Mouse (Mus musculus) megakaryocyte-erythroid progenitor cell, adult 5-6 weeks (primary cell): ENCODE data around the gene Tmem110. TPM values are rescaled to one million over a fixed set of nuclear protein-coding genes. Genes with fewer than 3 reads are reported as not detected.

Experiments used
- ATAC-seq: replicated peaks from 2 replicates; pipeline ENCODE4 v1.8.0; 2016; ENCODE audit warnings: mild to moderate bottlenecking, inconsistent platforms; ENCODE audit not compliant: severe bottlenecking, poor library complexity, low FRiP score, low TSS enrichment
- total RNA-seq, 2 experiments: library from RNA; stranded (forward) in 1 of 2; stranded (reverse) in 1 of 2; fragments of 200-1000, 215-1000 nt in 1 of 2; fragments of >200 nt in 1 of 2; fragmentation: Nextera tagmentation in 1 of 2; gene quantifications; 2 replicates each; pipeline ENCODE4 v1.2.3; 2014 to 2017

Gene Tmem110
- total RNA-seq, 2 experiments from 2014 or later: 6.9 to 14.3 TPM

DNA sequence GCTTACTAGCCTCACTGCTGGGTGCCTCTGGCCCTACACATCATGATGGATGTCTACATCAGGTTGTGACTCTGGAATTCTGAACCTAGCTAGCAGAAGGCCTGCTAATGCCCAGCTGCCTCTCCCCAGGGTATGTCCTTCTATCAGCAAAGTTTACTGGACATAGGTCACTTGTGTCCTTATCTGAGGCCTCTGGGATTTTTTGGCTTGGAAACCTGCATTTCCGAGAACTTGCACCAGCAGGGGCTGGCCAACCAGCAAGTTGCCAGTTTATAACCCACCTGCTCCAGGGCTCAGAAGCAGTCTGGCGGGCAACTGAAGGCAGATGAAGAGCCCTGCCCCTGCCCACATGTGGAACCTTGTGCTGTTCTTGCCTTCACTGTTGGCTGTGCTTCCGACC, 60.8 kb downstream of the Tmem110 start, which contains the start of gene Itih4:
Gene Itih4 (plus strand): TSS at position 273 of the 400 bp plus-strand sequence.
- ATAC-seq: no peak

DNA sequence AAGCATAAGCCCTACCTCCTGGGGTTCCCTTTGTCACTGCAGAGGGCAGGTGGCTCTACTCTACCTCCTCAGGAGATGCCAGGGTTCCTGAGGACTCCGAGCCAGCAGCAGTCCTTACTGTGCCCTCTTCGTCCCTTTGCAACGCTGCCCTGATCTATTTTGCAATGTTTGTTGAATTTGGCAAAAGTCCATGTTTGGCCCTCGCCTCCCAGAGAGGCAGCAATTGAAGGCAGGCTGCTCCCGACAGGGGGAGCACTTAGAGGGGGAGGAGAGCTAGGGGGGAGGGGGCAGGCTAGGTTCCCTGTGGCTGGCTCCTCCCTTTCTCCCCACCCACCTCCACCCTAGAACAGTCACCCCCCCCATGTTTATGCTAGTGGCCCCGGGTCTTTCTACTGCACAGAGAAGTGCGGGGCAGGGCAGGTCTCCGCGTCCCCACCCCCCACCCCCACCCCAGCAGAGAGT, 62.9 kb downstream of the Tmem110 start:
- ATAC-seq: peak; percentile 48

DNA sequence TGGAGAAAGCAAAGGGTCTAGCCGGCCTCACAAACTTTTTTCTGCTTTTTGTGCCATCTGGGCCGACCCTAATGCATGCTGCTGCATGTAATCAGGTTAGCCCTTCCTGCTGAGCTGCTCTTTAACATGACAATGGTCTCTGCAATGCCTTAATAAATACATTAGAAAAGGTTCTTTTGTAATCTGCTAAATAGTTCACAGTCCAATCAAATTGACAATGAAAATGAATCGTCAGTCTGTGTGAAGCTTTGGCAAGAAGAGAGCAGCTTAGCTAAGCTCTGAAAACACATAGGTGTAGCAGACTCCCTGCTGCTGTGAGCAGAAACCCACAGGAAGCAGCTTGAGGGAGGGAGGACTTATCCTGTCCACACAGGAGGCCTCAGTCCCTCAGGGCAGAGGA, 74.6 kb downstream of the Tmem110 start:
- ATAC-seq: no peak

DNA sequence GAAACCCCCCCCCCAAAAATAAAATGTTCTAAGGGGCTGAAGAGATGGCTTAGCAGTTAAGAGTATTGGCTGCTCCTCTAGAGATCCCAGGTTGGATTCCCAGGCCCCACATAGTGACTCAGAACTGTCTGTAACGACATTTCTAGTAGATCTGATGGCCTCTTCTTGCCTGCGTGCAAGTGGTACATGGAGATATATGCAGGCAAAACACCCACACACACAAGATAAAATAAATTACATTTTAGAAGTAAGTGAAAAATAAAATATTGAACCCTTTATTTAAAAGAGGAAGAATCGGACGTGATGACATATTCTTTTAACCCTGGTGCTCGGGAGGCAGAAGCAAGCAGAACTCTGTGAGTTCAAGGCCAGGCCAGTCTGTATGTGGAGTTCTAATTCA, 77.2 kb downstream of the Tmem110 start:
- ATAC-seq: no peak

DNA sequence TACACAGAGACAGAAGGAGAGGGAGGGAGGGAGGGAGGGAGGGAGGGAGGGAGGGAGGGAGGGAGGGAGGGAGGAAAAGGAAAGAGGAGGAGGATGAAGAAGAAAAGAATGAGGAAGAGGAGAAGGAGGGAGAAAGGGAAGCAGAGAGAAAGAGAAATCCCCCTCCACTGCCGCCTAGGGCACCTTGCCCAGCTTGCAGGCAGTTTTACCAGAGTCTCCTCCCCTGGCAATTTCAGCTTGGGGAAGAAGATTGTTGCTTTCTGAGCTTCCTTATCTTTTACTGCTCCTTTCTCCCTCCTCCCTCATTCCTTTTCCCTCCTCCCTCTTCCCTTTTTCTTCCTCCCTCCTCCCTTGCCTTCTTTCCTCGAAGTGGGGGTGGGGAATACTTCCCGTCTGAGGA, 77.6 kb downstream of the Tmem110 start:
- ATAC-seq: no peak

DNA sequence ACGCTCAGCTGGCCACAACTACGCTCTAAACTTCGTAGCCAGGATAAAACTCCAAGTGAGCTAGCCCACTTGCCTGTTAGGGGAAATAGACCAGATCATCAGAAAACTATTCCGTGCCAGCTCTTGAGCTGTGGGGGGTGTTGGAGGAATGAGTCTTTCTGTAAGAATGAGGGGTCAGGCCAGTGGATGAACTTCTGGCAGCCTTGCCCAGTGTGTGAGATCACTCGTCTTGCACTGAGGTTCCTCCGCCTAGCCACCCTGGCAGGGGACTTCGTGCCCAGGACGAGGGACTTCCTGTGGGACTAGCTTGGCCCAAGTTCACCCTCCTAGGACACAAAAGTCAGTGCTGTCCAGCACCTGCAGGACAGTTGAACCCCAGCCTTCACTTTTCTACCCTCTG, 78.9 kb downstream of the Tmem110 start:
- no peak for ATAC-seq

DNA sequence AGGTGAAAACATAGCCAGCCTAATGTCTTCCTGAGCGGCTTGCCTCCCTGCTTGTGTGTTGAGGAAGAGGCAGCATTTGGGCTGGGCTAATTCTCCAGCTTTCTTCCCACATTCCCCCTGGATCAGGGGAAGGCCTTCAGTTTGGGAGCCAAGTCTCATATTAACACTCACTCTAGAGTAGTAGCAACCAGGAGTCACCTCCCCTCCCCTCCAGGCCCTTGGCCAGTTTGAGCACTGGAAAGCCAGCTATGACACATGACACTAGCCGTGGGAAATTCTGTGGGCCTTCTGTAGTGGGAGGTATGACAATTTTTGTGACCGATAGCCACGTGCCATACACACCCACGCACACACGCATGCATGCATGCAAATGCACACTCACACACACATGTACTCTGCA, 80.6 kb downstream of the Tmem110 start:
- no peak for ATAC-seq

DNA sequence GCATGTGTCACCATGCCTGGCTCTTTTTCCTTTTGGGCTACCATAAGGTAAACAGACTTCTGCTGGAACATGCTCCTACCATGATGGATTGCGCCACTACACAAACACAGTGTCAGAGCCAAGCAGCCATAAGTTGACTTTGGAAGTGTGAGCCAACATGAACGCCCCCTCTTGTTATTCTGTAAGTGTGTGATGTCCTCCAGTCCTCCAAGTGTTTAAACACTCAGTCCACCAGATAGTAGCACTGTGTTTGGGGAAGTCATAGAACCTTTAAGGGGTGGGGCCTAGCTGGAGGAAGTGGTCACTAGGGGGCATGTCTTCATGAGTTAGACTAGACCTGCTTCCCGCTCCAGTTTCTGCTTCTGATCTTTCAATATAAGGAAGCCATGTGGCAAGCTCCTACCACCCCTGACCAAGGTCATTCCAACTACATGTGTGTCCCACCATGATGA, 82.5 kb downstream of the Tmem110 start:
- no peak for ATAC-seq

DNA sequence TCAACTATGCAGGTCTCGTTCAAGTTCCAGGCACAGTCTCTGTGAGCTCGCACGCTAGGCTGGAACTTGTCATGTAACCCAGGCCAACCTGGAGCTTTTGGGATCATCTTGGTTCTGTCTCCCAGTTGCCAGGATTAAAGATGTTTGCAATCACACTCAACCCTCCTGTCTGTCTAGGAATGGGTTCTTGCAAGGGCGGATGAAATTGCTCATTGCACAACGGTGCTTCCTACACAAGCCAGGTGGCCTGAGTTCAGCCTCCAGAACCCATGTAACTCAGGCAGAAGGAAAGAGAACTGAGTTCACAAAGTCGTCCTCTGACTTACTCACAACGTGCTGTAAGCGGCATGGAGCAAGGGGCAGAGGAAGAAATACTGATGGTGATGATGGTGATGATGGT, 85.8 kb downstream of the Tmem110 start:
- no peak for ATAC-seq

DNA sequence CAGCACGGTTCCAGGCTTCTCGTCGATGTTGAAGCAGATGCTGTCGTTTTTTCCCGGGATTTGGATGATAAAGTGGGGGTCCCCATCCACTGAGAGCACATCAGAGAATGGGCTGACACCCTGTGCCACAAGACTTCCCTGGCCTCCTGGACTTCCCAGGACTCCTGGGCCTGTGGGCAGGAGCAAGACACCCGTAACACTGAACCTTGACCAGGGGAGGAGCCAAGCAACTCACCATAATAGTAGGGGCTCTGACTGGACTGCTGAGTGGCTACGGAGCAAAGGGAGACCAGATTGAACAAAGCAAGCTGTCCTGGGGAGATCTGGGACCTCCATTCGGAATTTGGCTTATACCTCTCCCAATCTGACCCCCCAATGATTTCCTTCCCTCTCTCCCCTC, 87.3 kb downstream of the Tmem110 start:
- ATAC-seq: no peak

DNA sequence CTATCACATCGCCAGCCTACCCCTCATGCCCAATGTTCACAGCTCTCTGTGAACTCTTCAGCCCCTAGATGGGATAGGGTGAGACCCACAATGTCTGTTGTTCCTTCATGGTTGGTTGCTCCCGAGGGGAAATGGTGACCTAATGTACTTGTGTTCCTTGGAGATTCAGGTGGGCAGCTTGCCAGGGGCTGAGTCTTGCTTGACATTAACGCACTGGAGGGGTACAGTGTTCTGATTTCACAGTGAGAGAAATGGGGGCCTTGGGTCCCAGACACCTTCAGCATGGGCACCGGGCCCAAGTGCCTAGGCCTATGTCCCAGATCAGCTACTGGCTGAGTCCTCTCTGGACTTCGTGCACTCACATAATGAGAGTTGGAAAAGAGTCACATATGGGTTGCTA, 88.0 kb downstream of the Tmem110 start:
- no peak for ATAC-seq

DNA sequence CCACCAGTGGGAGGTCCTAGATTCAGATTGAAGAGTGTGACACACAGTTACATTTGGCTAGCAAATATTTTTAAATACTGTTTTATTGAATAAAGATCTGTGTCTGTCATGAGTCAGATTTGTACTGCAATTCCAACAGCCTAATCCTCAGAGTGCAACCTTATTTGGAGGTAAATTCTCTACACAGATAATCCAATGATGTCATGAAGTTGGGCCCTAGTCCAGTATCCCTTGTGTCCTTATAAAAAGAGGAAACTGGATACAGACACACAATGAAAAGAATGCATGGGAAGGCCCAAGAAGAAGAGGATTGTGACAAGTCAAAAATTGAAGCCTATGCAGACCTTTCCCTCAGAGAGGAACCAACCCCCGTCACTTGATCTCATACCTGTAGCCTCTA, 91.1 kb downstream of the Tmem110 start:
- ATAC-seq: no peak

DNA sequence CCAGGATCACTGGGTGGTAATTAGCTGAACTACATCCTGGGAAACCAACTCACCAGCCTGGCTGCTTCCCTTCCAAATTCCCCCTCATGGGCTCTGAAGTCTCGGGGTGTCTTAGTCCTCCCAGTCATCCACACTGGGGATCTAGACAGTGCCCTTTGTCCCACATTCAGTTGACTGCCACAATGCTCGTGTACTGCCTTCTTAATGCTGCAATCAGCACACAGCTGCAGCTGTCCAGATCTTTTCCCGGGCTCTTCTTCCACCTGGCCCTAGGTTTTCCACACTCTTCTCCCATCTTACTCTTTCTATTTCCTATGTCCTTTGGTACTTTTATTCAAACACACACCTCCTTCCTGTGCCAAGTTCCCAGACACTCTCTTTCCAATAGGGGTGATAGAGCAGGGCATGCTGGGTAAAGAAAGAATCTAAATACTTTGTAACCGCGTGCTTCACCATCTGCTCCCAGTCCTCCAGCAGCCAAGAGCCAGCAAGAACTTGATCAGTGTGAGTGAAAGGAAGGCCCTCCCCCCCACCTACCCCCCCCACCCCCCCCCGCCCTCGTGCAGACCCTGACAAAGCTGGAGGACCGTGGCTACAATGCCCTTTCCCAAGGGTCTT, 96.8 kb downstream of the Tmem110 start:
- ATAC-seq: no peak

DNA sequence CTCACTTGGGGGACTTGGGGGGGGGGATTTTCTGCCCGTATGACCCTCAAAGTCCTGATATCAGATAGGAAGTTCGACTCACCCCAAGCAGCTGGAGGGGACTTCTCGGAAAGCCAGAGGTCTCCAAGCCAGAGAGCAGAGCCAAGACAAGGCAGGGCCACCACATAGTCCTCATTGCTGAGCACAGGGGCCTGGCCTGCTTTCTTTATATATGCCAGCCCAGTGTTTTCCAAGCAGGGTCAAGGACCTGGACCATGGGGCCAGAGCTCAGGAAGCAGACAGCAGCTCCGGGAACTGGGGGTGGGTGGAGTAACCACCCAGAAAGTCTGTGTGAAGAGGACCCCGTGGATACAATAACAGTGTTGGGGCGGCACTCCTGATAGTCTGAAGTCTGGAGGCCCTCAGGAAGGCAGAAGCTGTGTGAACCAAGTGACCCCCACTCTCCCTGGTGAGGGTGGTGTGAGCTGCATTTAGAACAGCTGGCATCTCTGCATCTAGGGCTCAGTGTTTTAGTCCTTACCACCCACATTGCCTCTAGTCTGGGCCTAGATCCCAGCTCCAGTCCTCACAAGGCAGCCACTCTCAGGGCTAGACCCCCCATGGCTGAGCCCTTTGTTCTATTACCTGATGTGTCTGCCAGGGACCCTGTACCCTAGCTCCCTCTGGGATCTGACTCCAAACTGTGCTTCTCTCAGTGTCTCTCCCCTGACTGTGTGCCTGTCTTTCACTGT, 98.2 kb downstream of the Tmem110 start, which contains the start of gene Itih3:
Gene Itih3 (minus strand): TSS at position 386 of the 731 bp plus-strand sequence.
- no peak for ATAC-seq

DNA sequence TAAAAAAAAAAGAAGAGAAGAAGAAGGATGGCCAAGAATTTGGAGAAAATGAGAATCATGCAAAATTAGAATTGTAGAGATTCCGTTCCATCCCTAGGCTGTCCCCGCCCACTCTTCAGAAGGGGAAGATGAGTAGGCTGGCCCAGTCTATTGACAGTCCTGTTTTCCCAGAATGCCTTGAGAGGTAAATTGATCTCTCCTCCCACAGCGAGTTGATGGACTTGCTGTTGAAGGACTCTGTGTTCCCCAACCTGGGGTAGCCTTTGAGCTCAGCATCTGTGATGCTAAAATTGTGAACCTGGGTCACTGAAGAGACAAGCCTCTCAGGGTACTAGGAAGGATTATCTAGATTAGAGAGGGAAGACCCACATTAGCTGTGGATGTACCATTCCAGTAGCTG, 100.1 kb downstream of the Tmem110 start:
- ATAC-seq: no peak

Other genes starting within 250 kb of the Tmem110 start
- 33.4 and 47.3 TPM in 2 replicates for gene Prkcd, start 199.4 kb upstream of the Tmem110 start, total RNA-seq (2014; fragmentation: Nextera tagmentation)
- gene Prkcd, start 199.4 kb upstream of the Tmem110 start, total RNA-seq (2017): 20.7 and 32.0 TPM in 2 replicates
- 15.4 and 23.5 TPM in 2 replicates for gene Rft1, start 171.2 kb upstream of the Tmem110 start, total RNA-seq (2014; fragmentation: Nextera tagmentation)
- 7.6 and 18.7 TPM in 2 replicates for gene Rft1, start 171.2 kb upstream of the Tmem110 start, total RNA-seq (2017)
- 22.3 and 26.3 TPM in 2 replicates for gene Sfmbt1, start 110.7 kb upstream of the Tmem110 start, total RNA-seq (2014; fragmentation: Nextera tagmentation)
- gene Sfmbt1, start 110.7 kb upstream of the Tmem110 start, total RNA-seq (2017): 12.7 and 13.7 TPM in 2 replicates
- 0.52 and 1.4 TPM in 2 replicates for gene Mustn1, start 53.6 kb downstream of the Tmem110 start, total RNA-seq (2014; fragmentation: Nextera tagmentation)
- 1.2 TPM in 1 of 2 replicates, not detected in the other for gene Mustn1, start 53.6 kb downstream of the Tmem110 start, total RNA-seq (2017)
- gene Itih4, start 60.9 kb downstream of the Tmem110 start, total RNA-seq (2014; fragmentation: Nextera tagmentation): not detected in 2 replicates
- not detected in 2 replicates for gene Itih4, start 60.9 kb downstream of the Tmem110 start, total RNA-seq (2017)
- gene Itih3, start 98.2 kb downstream of the Tmem110 start, total RNA-seq (2014; fragmentation: Nextera tagmentation): not detected in 2 replicates
- gene Itih3, start 98.2 kb downstream of the Tmem110 start, total RNA-seq (2017): not detected in 2 replicates
- not detected in 2 replicates for gene Itih1, start 117.7 kb downstream of the Tmem110 start, total RNA-seq (2014; fragmentation: Nextera tagmentation)
- gene Itih1, start 117.7 kb downstream of the Tmem110 start, total RNA-seq (2017): not detected in 2 replicates
- gene Nek4, start 125.8 kb downstream of the Tmem110 start, total RNA-seq (2014; fragmentation: Nextera tagmentation): 7.8 and 8.2 TPM in 2 replicates
- gene Nek4, start 125.8 kb downstream of the Tmem110 start, total RNA-seq (2017): 8.3 and 10.7 TPM in 2 replicates
- gene Glt8d1, start 175.8 kb downstream of the Tmem110 start, total RNA-seq (2014; fragmentation: Nextera tagmentation): 41.3 and 42.4 TPM in 2 replicates
- 19.3 and 44.1 TPM in 2 replicates for gene Glt8d1, start 175.8 kb downstream of the Tmem110 start, total RNA-seq (2017)
- 188 and 214 TPM in 2 replicates for gene Spcs1, start 176.1 kb downstream of the Tmem110 start, total RNA-seq (2014; fragmentation: Nextera tagmentation)
- 91.6 and 97.9 TPM in 2 replicates for gene Spcs1, start 176.1 kb downstream of the Tmem110 start, total RNA-seq (2017)
- 64.6 and 83.6 TPM in 2 replicates for gene Pbrm1, start 193.5 kb downstream of the Tmem110 start, total RNA-seq (2014; fragmentation: Nextera tagmentation)
- gene Pbrm1, start 193.5 kb downstream of the Tmem110 start, total RNA-seq (2017): 75.7 and 82.9 TPM in 2 replicates
- gene Gnl3, start 193.6 kb downstream of the Tmem110 start, total RNA-seq (2014; fragmentation: Nextera tagmentation): 442 and 595 TPM in 2 replicates
- gene Gnl3, start 193.6 kb downstream of the Tmem110 start, total RNA-seq (2017): 624 and 645 TPM in 2 replicates